Mouse (Mus musculus) spleen, embryonic (tissue): ENCODE measurements at regions not wholly inside any gene's neighbourhood (a gene's known extent, or its start where the extent isn't known, plus 50 kb on each side); places are given as distances from the start of the nearest gene placed in this dataset.

ENCODE experiments used
- CTCF ChIA-PET: fragments of 350-600 bp; sonication (Branson Sonifier 250); formaldehyde crosslinking; loops from one replicate; lab custom pipeline; 2022; lab: Charles Lee

- CTCF ChIA-PET = no interaction called here
Observed at GRCm38 (mm10) chr13:101508331-101508730, 259.7 kb downstream of the Pik3r1 start.

GRCm38 (mm10) chr13:101506696-101507095, 261.3 kb downstream of the Pik3r1 start:
- CTCF ChIA-PET = interaction anchor here (1.0 kb wide), 1 partner anchor 189 kb away, joined by 3 read pairs; no protein-coding TSS in a partner anchor

- CTCF ChIA-PET = no interaction called here
Observed at GRCm38 (mm10) chr13:101505054-101505453, 263.0 kb downstream of the Pik3r1 start.

GRCm38 (mm10) chr13:101504241-101504640, 263.8 kb downstream of the Pik3r1 start:
- CTCF ChIA-PET = no interaction called here

- CTCF ChIA-PET = no interaction called here
Observed at GRCm38 (mm10) chr13:101501845-101502284, 266.2 kb downstream of the Pik3r1 start.

GRCm38 (mm10) chr13:101501061-101501460, 267.0 kb downstream of the Pik3r1 start:
- CTCF ChIA-PET = interaction anchor here (0.7 kb wide), 1 partner anchor 163 kb away, joined by 4 read pairs; no protein-coding TSS in a partner anchor

- CTCF ChIA-PET = no interaction called here
Observed at GRCm38 (mm10) chr13:101491835-101492234, 276.2 kb downstream of the Pik3r1 start.

- CTCF ChIA-PET = no interaction called here
Observed at GRCm38 (mm10) chr13:101490961-101491360, 277.1 kb downstream of the Pik3r1 start.

GRCm38 (mm10) chr13:101487621-101488020, 280.4 kb downstream of the Pik3r1 start:
- CTCF ChIA-PET = no interaction called here

- CTCF ChIA-PET = no interaction called here
Observed at GRCm38 (mm10) chr13:101485823-101486222, 282.2 kb downstream of the Pik3r1 start.

GRCm38 (mm10) chr13:101483816-101484215, 284.2 kb downstream of the Pik3r1 start:
- CTCF ChIA-PET = no interaction called here

- CTCF ChIA-PET = no interaction called here
Observed at GRCm38 (mm10) chr13:101481551-101482184, 286.3 kb downstream of the Pik3r1 start.

GRCm38 (mm10) chr13:101479297-101479652, 288.7 kb downstream of the Pik3r1 start:
- CTCF ChIA-PET = no interaction called here

- CTCF ChIA-PET = no interaction called here
Observed at GRCm38 (mm10) chr13:101478608-101479296, 289.3 kb downstream of the Pik3r1 start.

- CTCF ChIA-PET = no interaction called here
Observed at GRCm38 (mm10) chr13:101473349-101473748, 294.7 kb downstream of the Pik3r1 start.

- CTCF ChIA-PET = no interaction called here
Observed at GRCm38 (mm10) chr13:101470560-101471247, 297.3 kb downstream of the Pik3r1 start.

- CTCF ChIA-PET = no interaction called here
Observed at GRCm38 (mm10) chr13:101465748-101466127, 302.3 kb downstream of the Pik3r1 start.

GRCm38 (mm10) chr13:101464928-101465747, 302.9 kb downstream of the Pik3r1 start:
- CTCF ChIA-PET = no interaction called here

GRCm38 (mm10) chr13:101456926-101457325, 311.1 kb downstream of the Pik3r1 start:
- CTCF ChIA-PET = no interaction called here

- CTCF ChIA-PET = no interaction called here
Observed at GRCm38 (mm10) chr13:101454276-101454675, 313.7 kb downstream of the Pik3r1 start.

GRCm38 (mm10) chr13:101450501-101450900, 317.5 kb downstream of the Pik3r1 start:
- CTCF ChIA-PET = no interaction called here

- CTCF ChIA-PET = no interaction called here
Observed at GRCm38 (mm10) chr13:101439517-101439916, 328.5 kb downstream of the Pik3r1 start.
